Comparison of ENCODE assay signal across 10 mouse cellular contexts in the genomic region with DNA sequence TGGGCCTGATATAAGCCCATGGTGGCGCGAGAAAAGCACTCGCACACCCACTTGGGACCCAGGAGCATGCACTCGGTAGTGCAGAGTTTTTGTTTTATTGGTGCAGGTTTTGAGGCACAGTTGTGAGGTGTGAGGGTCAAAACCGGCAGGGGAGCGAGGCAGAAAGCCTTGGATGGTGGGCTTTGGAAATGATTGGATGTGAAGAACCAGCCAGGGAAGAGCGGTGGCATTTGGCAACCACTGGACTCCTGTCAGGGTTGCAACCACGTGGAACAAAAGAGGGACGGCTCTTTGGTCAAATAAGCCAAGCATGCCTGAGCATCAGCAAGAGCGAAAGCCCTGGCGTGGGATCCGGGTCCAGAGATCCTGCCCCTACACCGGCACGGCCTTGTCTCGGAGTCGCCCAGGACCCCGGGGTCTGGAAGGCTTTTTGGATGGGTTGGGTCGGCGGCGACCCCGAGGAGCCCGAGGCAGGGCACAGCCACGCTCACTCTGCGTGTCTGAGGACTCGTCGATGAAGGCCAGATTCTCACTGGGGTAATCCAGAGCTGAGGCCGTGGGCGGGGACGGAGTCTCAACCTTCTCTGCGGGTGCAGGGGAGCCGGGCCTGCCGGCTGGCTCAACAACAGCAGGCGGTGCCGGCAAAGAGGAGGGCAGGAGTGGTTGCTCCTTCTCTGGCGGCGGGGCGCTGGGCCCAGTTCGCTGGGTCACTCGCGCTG. TPM values are rescaled to one million over a fixed set of nuclear protein-coding genes. Genes with fewer than 3 reads are reported as not detected.
DNase-seq lines count a peak whose midpoint lies in the region; ATAC-seq lines count a peak whose summit lies in the region.
"Had no signal": no experiment of that assay in that cellular context is flagged by ENCODE, and none has a peak within 500 bp of the region (broad histone marks: within the 10 kb centered on the region; RNA-seq: fewer than 3 reads in every experiment).

No protein-coding gene starts in this region.

- H3K4me2 ChIP-seq in heart, embryonic 11.5 days = peak overlapping the region; percentile 56
- 0 out of 2 replicates have a peak overlapping the region, but pooled peaks have one; percentile 11 for H3K4me2 ChIP-seq in midbrain, embryonic 12.5 days (replicated peaks)
- no peak overlapping the region for H3K4me2 ChIP-seq in midbrain, embryonic 14.5 days (ENCODE audit: low read length)
- H3K4me2 ChIP-seq in limb, embryonic 12.5 days = peak overlapping the region; percentile 33

- H3K9me3 ChIP-seq in heart, embryonic 11.5 days (replicated peaks; ENCODE audit: control insufficient read depth, low read length) = no peaks in the 10 kb centered on the region
- H3K9me3 ChIP-seq in midbrain, embryonic 12.5 days = no peaks in the 10 kb centered on the region
- no peaks in the 10 kb centered on the region for H3K9me3 ChIP-seq in midbrain, embryonic 14.5 days (ENCODE audit: control insufficient read depth, low read length)
- peaks cover 6% of the 10 kb centered on the region; the same call in 1 of the 2 replicates for H3K9me3 ChIP-seq in limb, embryonic 12.5 days

- H3K36me3 ChIP-seq in heart, embryonic 11.5 days (ENCODE audit: control insufficient read depth, insufficient read depth, low read length) = no peaks in the 10 kb centered on the region
- no peaks in the 10 kb centered on the region for H3K36me3 ChIP-seq in midbrain, embryonic 12.5 days
- no peaks in the 10 kb centered on the region for H3K36me3 ChIP-seq in midbrain, embryonic 14.5 days (ENCODE audit: control insufficient read depth, insufficient read depth, low read length)
- no peaks in the 10 kb centered on the region for H3K36me3 ChIP-seq in limb, embryonic 12.5 days

- H3K4me1 ChIP-seq in heart, embryonic 11.5 days (ENCODE audit: control insufficient read depth, insufficient read depth, low read length) = peaks cover 15% of the 10 kb centered on the region
- H3K4me1 ChIP-seq in midbrain, embryonic 12.5 days = peaks cover 33% of the 10 kb centered on the region
- H3K4me1 ChIP-seq in midbrain, embryonic 14.5 days (ENCODE audit: control insufficient read depth, insufficient read depth, low read length) = peaks cover 7% of the 10 kb centered on the region
- H3K4me1 ChIP-seq in limb, embryonic 12.5 days (replicated peaks) = peaks cover 23% of the 10 kb centered on the region

- no peak overlapping the region for H3K27ac ChIP-seq in heart, embryonic 11.5 days (ENCODE audit: low read depth, low read length)
- no peak overlapping the region for H3K27ac ChIP-seq in midbrain, embryonic 12.5 days (replicated peaks)
- H3K27ac ChIP-seq in midbrain, embryonic 14.5 days (replicated peaks; ENCODE audit: low read depth, low read length) = no peak overlapping the region
- H3K27ac ChIP-seq in limb, embryonic 12.5 days = no peak overlapping the region
- H3K27ac ChIP-seq: layer of hippocampus, adult 2 months had no signal

- peaks cover 64% of the 10 kb centered on the region for H3K27me3 ChIP-seq in heart, embryonic 11.5 days (ENCODE audit: control insufficient read depth, insufficient read depth, low read length)
- peaks cover 85% of the 10 kb centered on the region for H3K27me3 ChIP-seq in midbrain, embryonic 12.5 days
- peaks cover 70% of the 10 kb centered on the region for H3K27me3 ChIP-seq in midbrain, embryonic 14.5 days (ENCODE audit: control insufficient read depth, insufficient read depth, low read length)
- peaks cover 85% of the 10 kb centered on the region for H3K27me3 ChIP-seq in limb, embryonic 12.5 days

- DNase-seq in heart, postnatal 14 days = no peak
- no peak for DNase-seq in midbrain, embryonic 14.5 days
- peak; percentile 52 for DNase-seq in testis, postnatal 10 days (ENCODE audit: low spot score)
- DNase-seq in embryo, embryonic 11 days = no peak
- DNase-seq in left cerebral cortex, postnatal 36 days (ENCODE audit: low spot score in 2 of 2) = no peak
- DNase-seq: gastrocnemius, postnatal 36 days had no signal

- WGBS in heart, embryonic 11.5 days (ENCODE audit: insufficient replicate concordance) = 9% methylated on average over 39 of the region's 40 CpGs
- 4% methylated on average over 35 of the region's 40 CpGs for WGBS in midbrain, embryonic 12.5 days
- WGBS in midbrain, embryonic 14.5 days = 3% methylated on average over 40 of the region's 40 CpGs
- 8% methylated on average over 39 of the region's 40 CpGs for WGBS in limb, embryonic 12.5 days

- 0 out of 2 replicates have a peak overlapping the region, but pooled peaks have one; percentile 5 for H3K9ac ChIP-seq in heart, embryonic 11.5 days (ENCODE audit: low read depth, low read length)
- no peak overlapping the region for H3K9ac ChIP-seq in midbrain, embryonic 12.5 days (replicated peaks)
- H3K9ac ChIP-seq in midbrain, embryonic 14.5 days (replicated peaks; ENCODE audit: low read length) = no peak overlapping the region
- no peak overlapping the region for H3K9ac ChIP-seq in limb, embryonic 12.5 days (replicated peaks)

- peak overlapping the region; percentile 25; the same call in 1 of the 2 replicates for H3K4me3 ChIP-seq in heart, embryonic 11.5 days (ENCODE audit: low read depth, low read length)
- 0 out of 2 replicates have a peak overlapping the region, but pooled peaks have one; percentile 4 for H3K4me3 ChIP-seq in midbrain, embryonic 12.5 days
- H3K4me3 ChIP-seq in midbrain, embryonic 14.5 days (replicated peaks; ENCODE audit: low read depth, low read length) = no peak overlapping the region
- H3K4me3 ChIP-seq in limb, embryonic 12.5 days (replicated peaks) = peak overlapping the region; percentile 22

- intact Hi-C loops in heart, postnatal 14 days (cut with DNase I) = loop anchor here (2.0 kb wide), 2 partner anchors 15 to 95 kb away; partner anchors contain the start of gene Bad
- intact Hi-C loops in left cerebral cortex, postnatal 36 days (cut with DNase I) = loop anchor here (10.0 kb wide), 1 partner anchor 99 kb away; no protein-coding TSS in a partner anchor

- ATAC-seq in heart, embryonic 11.5 days (replicated peaks; ENCODE audit: insufficient number of reproducible peaks, low FRiP score, low TSS enrichment) = no peak
- ATAC-seq in midbrain, embryonic 12.5 days (ENCODE audit: low FRiP score, low read depth) = no peak
- no peak for ATAC-seq in midbrain, embryonic 14.5 days (ENCODE audit: low FRiP score, low TSS enrichment)
- ATAC-seq in limb, embryonic 12.5 days (ENCODE audit: insufficient number of reproducible peaks, insufficient read depth, low FRiP score, low TSS enrichment, low read depth) = no peak

RNA-seq across cellular contexts. Expression of gene Catsperz, which starts 0.6 kb away (rescaled TPM):
- polyA plus RNA-seq in heart, embryonic 11.5 days (2014; fragmentation: Nextera tagmentation; extraction: Ambion mirVana) = 1.9 and 3.9 TPM in 2 replicates
- total RNA-seq in heart, postnatal 14 days (2021) = not detected
- 0.68 and 0.97 TPM in 2 replicates for polyA plus RNA-seq in midbrain, embryonic 12.5 days (2016; fragmentation: Nextera tagmentation; extraction: Ambion mirVana)
- 0.53 and 0.78 TPM in 2 replicates for polyA plus RNA-seq in midbrain, embryonic 14.5 days (2014; fragmentation: Nextera tagmentation; extraction: Ambion mirVana)
- polyA plus RNA-seq in limb, embryonic 12.5 days (2016; fragmentation: Nextera tagmentation; extraction: Ambion mirVana) = 1.0 TPM in 2 replicates
- total RNA-seq in left cerebral cortex, postnatal 36 days (2021) = 10 to 100 TPM; 23.8 to 30.8 TPM
- total RNA-seq: gastrocnemius, postnatal 36 days had no signal

RNA-seq across cellular contexts. Expression of gene Esrra, which starts 4.2 kb away (rescaled TPM):
- polyA plus RNA-seq in heart, embryonic 11.5 days (2014; fragmentation: Nextera tagmentation; extraction: Ambion mirVana) = 9.0 and 10.5 TPM in 2 replicates
- total RNA-seq in heart, postnatal 14 days (2021) = 100 to 1,000 TPM; 128 to 136 TPM
- 13.9 and 14.3 TPM in 2 replicates for polyA plus RNA-seq in midbrain, embryonic 12.5 days (2016; fragmentation: Nextera tagmentation; extraction: Ambion mirVana)
- 6.9 and 13.6 TPM in 2 replicates for polyA plus RNA-seq in midbrain, embryonic 14.5 days (2014; fragmentation: Nextera tagmentation; extraction: Ambion mirVana)
- 6.4 and 8.5 TPM in 2 replicates for polyA plus RNA-seq in limb, embryonic 12.5 days (2016; fragmentation: Nextera tagmentation; extraction: Ambion mirVana)
- total RNA-seq in left cerebral cortex, postnatal 36 days (2021) = 10 to 100 TPM; 60.6 to 66.4 TPM

RNA-seq across cellular contexts. Expression of gene Kcnk4, which starts 8.5 kb away (rescaled TPM):
- polyA plus RNA-seq in heart, embryonic 11.5 days (2014; fragmentation: Nextera tagmentation; extraction: Ambion mirVana) = 0.17 and 0.46 TPM in 2 replicates
- total RNA-seq in heart, postnatal 14 days (2021) = under 1 TPM in 1 of 2 experiments, not detected in 1; 0.26 TPM
- 0.19 and 0.52 TPM in 2 replicates for polyA plus RNA-seq in midbrain, embryonic 12.5 days (2016; fragmentation: Nextera tagmentation; extraction: Ambion mirVana)
- 1.9 and 3.4 TPM in 2 replicates for polyA plus RNA-seq in midbrain, embryonic 14.5 days (2014; fragmentation: Nextera tagmentation; extraction: Ambion mirVana)
- polyA plus RNA-seq in limb, embryonic 12.5 days (2016; fragmentation: Nextera tagmentation; extraction: Ambion mirVana) = 0.40 and 0.60 TPM in 2 replicates
- 10 to 100 TPM; 34.9 to 37.0 TPM for total RNA-seq in left cerebral cortex, postnatal 36 days (2021)
- total RNA-seq: gastrocnemius, postnatal 36 days had no signal

RNA-seq across cellular contexts. Expression of gene Prdx5, which starts 15.9 kb away (rescaled TPM):
- 143 and 150 TPM in 2 replicates for polyA plus RNA-seq in heart, embryonic 11.5 days (2014; fragmentation: Nextera tagmentation; extraction: Ambion mirVana)
- 100 to 1,000 TPM; 595 to 603 TPM for total RNA-seq in heart, postnatal 14 days (2021)
- 172 and 191 TPM in 2 replicates for polyA plus RNA-seq in midbrain, embryonic 12.5 days (2016; fragmentation: Nextera tagmentation; extraction: Ambion mirVana)
- 215 and 328 TPM in 2 replicates for polyA plus RNA-seq in midbrain, embryonic 14.5 days (2014; fragmentation: Nextera tagmentation; extraction: Ambion mirVana)
- 158 and 164 TPM in 2 replicates for polyA plus RNA-seq in limb, embryonic 12.5 days (2016; fragmentation: Nextera tagmentation; extraction: Ambion mirVana)
- 100 to 1,000 TPM; 341 to 382 TPM for total RNA-seq in left cerebral cortex, postnatal 36 days (2021)

RNA-seq across cellular contexts. Expression of gene Bad, which starts 15.9 kb away (rescaled TPM):
- polyA plus RNA-seq in heart, embryonic 11.5 days (2014; fragmentation: Nextera tagmentation; extraction: Ambion mirVana) = 54.9 and 55.7 TPM in 2 replicates
- total RNA-seq in heart, postnatal 14 days (2021) = 10 to 100 TPM; 28.6 to 29.9 TPM
- 67.6 and 69.0 TPM in 2 replicates for polyA plus RNA-seq in midbrain, embryonic 12.5 days (2016; fragmentation: Nextera tagmentation; extraction: Ambion mirVana)
- polyA plus RNA-seq in midbrain, embryonic 14.5 days (2014; fragmentation: Nextera tagmentation; extraction: Ambion mirVana) = 77.1 and 79.3 TPM in 2 replicates
- polyA plus RNA-seq in limb, embryonic 12.5 days (2016; fragmentation: Nextera tagmentation; extraction: Ambion mirVana) = 67.3 and 68.2 TPM in 2 replicates
- 10 to 100 TPM; 36.6 to 42.6 TPM for total RNA-seq in left cerebral cortex, postnatal 36 days (2021)
